Mouse (Mus musculus): ENCODE data around the gene Slc25a10.

The Slc25a10 gene

GRCm38 (mm10) chr11:120539285-120540014 lies 47.8 kb downstream of the Slc25a10 start:
- DNase-seq (ENCODE audit: low spot score): no peak

GRCm38 (mm10) chr11:120541907-120542306 lies 50.3 kb downstream of the Slc25a10 start:
- DNase-seq (ENCODE audit: low spot score): no peak

GRCm38 (mm10) chr11:120542376-120542775 lies 50.7 kb downstream of the Slc25a10 start:
- DNase-seq (ENCODE audit: low spot score): no peak

GRCm38 (mm10) chr11:120545964-120546363 lies 54.3 kb downstream of the Slc25a10 start:
- DNase-seq (ENCODE audit: low spot score): no peak

GRCm38 (mm10) chr11:120547469-120547868 lies 55.8 kb downstream of the Slc25a10 start:
- DNase-seq (ENCODE audit: low spot score): no peak

- DNase-seq (ENCODE audit: low spot score): no peak
These were observed 56.6 kb downstream of the Slc25a10 start for GRCm38 (mm10) chr11:120548214-120548613.

- no peak for DNase-seq (ENCODE audit: low spot score)
These were observed 57.1 kb downstream of the Slc25a10 start for GRCm38 (mm10) chr11:120548786-120549167.

Measured in left cerebral cortex, adult 11 months (tissue).